In the genomic region with DNA sequence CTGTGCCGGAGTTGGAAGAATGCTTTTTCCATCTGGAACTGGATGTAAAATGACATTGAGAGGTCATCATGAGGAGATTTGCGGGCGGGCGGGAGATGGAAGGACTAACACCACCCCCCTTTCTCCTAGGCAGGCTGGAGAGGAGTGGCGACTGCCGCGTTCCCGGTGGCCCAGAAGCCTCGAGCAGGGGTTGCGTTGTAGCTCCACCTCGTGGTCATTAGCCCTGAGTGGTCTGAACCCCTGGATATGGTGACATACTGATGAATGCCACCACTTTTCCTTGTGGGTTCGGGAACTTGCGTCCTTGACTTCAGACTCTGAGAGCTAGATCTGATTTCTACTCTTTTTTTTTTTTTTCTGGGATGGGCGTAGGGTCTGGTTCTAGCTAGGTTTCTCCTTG, we compare ENCODE assay signal across 8 mouse cellular contexts. TPM values are rescaled to one million over a fixed set of nuclear protein-coding genes. Genes with fewer than 3 reads are reported as not detected.
A peak's percentile ranks its signal among the peaks of the same experiment; 100 is the strongest.
DNase-seq lines count a peak whose midpoint lies in the region; ATAC-seq lines count a peak whose summit lies in the region.

No protein-coding gene starts in this region.

- H3K9ac ChIP-seq in lung, embryonic 15.5 days = no peak overlapping the region

- peaks cover 57% of the 10 kb centered on the region for H3K27me3 ChIP-seq in hindbrain, embryonic 10.5 days (ENCODE audit: insufficient read depth, poor library complexity, severe bottlenecking)
- peaks cover 14% of the 10 kb centered on the region for H3K27me3 ChIP-seq in lung, embryonic 15.5 days

- H3K4me3 ChIP-seq in hindbrain, embryonic 10.5 days = peak overlapping the region; percentile 39
- H3K4me3 ChIP-seq in lung, embryonic 15.5 days = peak overlapping the region; percentile 25

- no peak for ATAC-seq in lung, embryonic 15.5 days (ENCODE audit: borderline replicate concordance, extremely low read depth, low FRiP score, low TSS enrichment)
- ATAC-seq in activated CD4-positive, CD25-positive, alpha-beta regulatory T cell, adult 4 months = no peak

- 22% methylated on average over 14 of the region's 14 CpGs for WGBS in hindbrain, embryonic 10.5 days
- 18% methylated on average over 14 of the region's 14 CpGs for WGBS in lung, embryonic 15.5 days

- 0 out of 2 replicates have a peak, but pooled peaks cover 3% of the 10 kb centered on the region for H3K4me1 ChIP-seq in hindbrain, embryonic 10.5 days (replicated peaks)
- H3K4me1 ChIP-seq in lung, embryonic 15.5 days = no peaks in the 10 kb centered on the region

- H3K9me3 ChIP-seq in hindbrain, embryonic 10.5 days = no peaks in the 10 kb centered on the region
- no peaks in the 10 kb centered on the region for H3K9me3 ChIP-seq in lung, embryonic 15.5 days

- H3K4me2 ChIP-seq in lung, embryonic 15.5 days = peak overlapping the region; percentile 52

- H3K36me3 ChIP-seq in hindbrain, embryonic 10.5 days = no peaks in the 10 kb centered on the region
- H3K36me3 ChIP-seq in lung, embryonic 15.5 days = no peaks in the 10 kb centered on the region

- no peak overlapping the region for H3K27ac ChIP-seq in hindbrain, embryonic 10.5 days
- no peak overlapping the region for H3K27ac ChIP-seq in lung, embryonic 15.5 days

- peak; percentile 74 for DNase-seq in NIH3T3 (ENCODE audit: low read depth)
- peak; percentile 78 to 81 for DNase-seq in cerebellum, postnatal 10 days
- DNase-seq in frontal cortex, postnatal 14 days (ENCODE audit: low spot score in 2 of 2) = peak; percentile 38 to 63
- DNase-seq in hindbrain, embryonic 10.5 days (ENCODE audit: low spot score) = peak; percentile 60
- peak; percentile 45 for DNase-seq in layer of hippocampus, adult 9-10 months (ENCODE audit: low spot score)
- peak; percentile 47 for DNase-seq in ovary, postnatal 14 days (ENCODE audit: low spot score)

RNA-seq across cellular contexts. Expression of a gene that starts 9.2 kb away (rescaled TPM):
- 8.6 and 9.9 TPM in 2 replicates for polyA plus RNA-seq in hindbrain, embryonic 10.5 days (2016; fragmentation: Nextera tagmentation; extraction: Ambion mirVana)
- 0.29 and 0.44 TPM in 2 replicates for polyA plus RNA-seq in lung, embryonic 15.5 days (2015; fragmentation: Nextera tagmentation; extraction: Ambion mirVana)
- polyA plus RNA-seq in activated CD4-positive, CD25-positive, alpha-beta regulatory T cell, adult 4 months (2017; shearing (Covaris generic)) = not detected

RNA-seq across cellular contexts. Expression of a gene that starts 28.6 kb away (rescaled TPM):
- polyA plus RNA-seq in hindbrain, embryonic 10.5 days (2016; fragmentation: Nextera tagmentation; extraction: Ambion mirVana) = 12.2 and 15.1 TPM in 2 replicates
- polyA plus RNA-seq in lung, embryonic 15.5 days (2015; fragmentation: Nextera tagmentation; extraction: Ambion mirVana) = 2.7 and 4.0 TPM in 2 replicates
- polyA plus RNA-seq in activated CD4-positive, CD25-positive, alpha-beta regulatory T cell, adult 4 months (2017; shearing (Covaris generic)) = 1 to 10 TPM; 1.9 to 2.3 TPM
